Mouse (Mus musculus): ENCODE results near the gene Slc25a15. TPM values are rescaled to one million over a fixed set of nuclear protein-coding genes. Genes with fewer than 3 reads are reported as not detected.
A peak's percentile ranks its signal among the peaks of the same experiment; 100 is the strongest.

Gene Slc25a15
- polyA plus RNA-seq (2015; fragmentation: Nextera tagmentation; extraction: Ambion mirVana), result 19.1 and 20.6 TPM in 2 replicates

GRCm38 (mm10) chr8:22398142-22398951 lies at the start of gene Slc25a15:
Slc25a15 (minus strand) TSS chr8:22398597.
- Histone ChIP-seq H3K4me1 (peaks cover 14% of the 10 kb centered on the region), H3K27me3 (no peaks in the 10 kb centered on the region), H3K36me3 (no peaks in the 10 kb centered on the region), H3K4me3 (peak within 1 kb of the TSS; percentile 91), H3K4me2 (peak within 1 kb of the TSS; percentile 81), H3K9ac (peak within 1 kb of the TSS; percentile 75), H3K27ac (peak within 1 kb of the TSS; percentile 80), H3K9me3 (no peaks in the 10 kb centered on the region)
- WGBS, result under 1% methylated on average over 67 of the region's 77 CpGs
- peak; percentile 95 for ATAC-seq (ENCODE audit: borderline replicate concordance, extremely low read depth, low FRiP score, low TSS enrichment)

GRCm38 (mm10) chr8:22411971-22412370 lies 13.6 kb upstream of the Slc25a15 start:
- Histone ChIP-seq H3K4me3 (peak overlapping the region; percentile 83), H3K4me1 (peaks cover 7% of the 10 kb centered on the region), H3K9ac (peak overlapping the region; percentile 87), H3K27ac (no peak overlapping the region; the same call in 1 of the 2 replicates), H3K4me2 (peak overlapping the region; percentile 74), H3K9me3 (no peaks in the 10 kb centered on the region), H3K36me3 (peaks cover 3% of the 10 kb centered on the region; the same call in 1 of the 2 replicates), H3K27me3 (no peaks in the 10 kb centered on the region)
- ATAC-seq (ENCODE audit: borderline replicate concordance, extremely low read depth, low FRiP score, low TSS enrichment), result no peak
- 13% methylated on average over 8 of the region's 8 CpGs for WGBS

- peak; percentile 83; the same call in 1 of the 2 replicates for ATAC-seq (ENCODE audit: borderline replicate concordance, extremely low read depth, low FRiP score, low TSS enrichment)
- Histone ChIP-seq H3K4me2 (peak within 1 kb of the TSS; percentile 74), H3K36me3 (peaks cover under 1% of the 10 kb centered on the region; the same call in 1 of the 2 replicates), H3K9me3 (no peaks in the 10 kb centered on the region), H3K4me1 (peaks cover 7% of the 10 kb centered on the region), H3K4me3 (peak within 1 kb of the TSS; percentile 83), H3K27ac (peak within 1 kb of the TSS; percentile 71), H3K27me3 (no peaks in the 10 kb centered on the region), H3K9ac (peak within 1 kb of the TSS; percentile 87)
- WGBS, result under 1% methylated on average over 25 of the region's 25 CpGs
Observed at GRCm38 (mm10) chr8:22411282-22411702, 12.9 kb upstream of the Slc25a15 start, which contains the start of gene Mrps31. Mrps31 (plus strand) TSS chr8:22411361.

GRCm38 (mm10) chr8:22410688-22411281 lies 12.4 kb upstream of the Slc25a15 start:
- H3K27me3 ChIP-seq, result no peaks in the 10 kb centered on the region
- peak overlapping the region; percentile 51 for H3K9ac ChIP-seq
- H3K4me1 ChIP-seq, result peaks cover 7% of the 10 kb centered on the region
- WGBS, result 14% methylated on average over 16 of the region's 16 CpGs
- peak; percentile 35; the same call in 1 of the 2 replicates for ATAC-seq (ENCODE audit: borderline replicate concordance, extremely low read depth, low FRiP score, low TSS enrichment)
- H3K27ac ChIP-seq, result no peak overlapping the region
- H3K4me3 ChIP-seq, result peak overlapping the region; percentile 83
- H3K4me2 ChIP-seq, result peak overlapping the region; percentile 74
- no peaks in the 10 kb centered on the region; the same call in 1 of the 2 replicates for H3K36me3 ChIP-seq
- no peaks in the 10 kb centered on the region for H3K9me3 ChIP-seq

GRCm38 (mm10) chr8:22405733-22406132 lies 7.3 kb upstream of the Slc25a15 start:
- Histone ChIP-seq H3K9ac (no peak overlapping the region), H3K27ac (no peak overlapping the region), H3K4me3 (no peak overlapping the region), H3K4me1 (no peaks in the 10 kb centered on the region), H3K27me3 (no peaks in the 10 kb centered on the region), H3K4me2 (no peak overlapping the region), H3K9me3 (no peaks in the 10 kb centered on the region), H3K36me3 (no peaks in the 10 kb centered on the region)
- ATAC-seq (ENCODE audit: borderline replicate concordance, extremely low read depth, low FRiP score, low TSS enrichment), result no peak
- WGBS, result 70% methylated on average over 6 of the region's 6 CpGs

- Histone ChIP-seq H3K27me3 (no peaks in the 10 kb centered on the region), H3K9me3 (no peaks in the 10 kb centered on the region), H3K4me2 (no peak overlapping the region), H3K4me3 (no peak overlapping the region), H3K9ac (no peak overlapping the region), H3K36me3 (no peaks in the 10 kb centered on the region), H3K27ac (no peak overlapping the region), H3K4me1 (peaks cover 5% of the 10 kb centered on the region; the same call in 1 of the 2 replicates)
- WGBS, result 87% methylated on average over 2 of the region's 2 CpGs
- no peak for ATAC-seq (ENCODE audit: borderline replicate concordance, extremely low read depth, low FRiP score, low TSS enrichment)
Observed at GRCm38 (mm10) chr8:22403235-22403634, 4.8 kb upstream of the Slc25a15 start.

- 83% methylated on average over 4 of the region's 4 CpGs for WGBS
- Histone ChIP-seq H3K4me1 (peaks cover 14% of the 10 kb centered on the region), H3K36me3 (no peaks in the 10 kb centered on the region), H3K4me2 (no peak overlapping the region), H3K9ac (no peak overlapping the region), H3K27me3 (no peaks in the 10 kb centered on the region), H3K9me3 (no peaks in the 10 kb centered on the region), H3K4me3 (no peak overlapping the region), H3K27ac (no peak overlapping the region)
- ATAC-seq (ENCODE audit: borderline replicate concordance, extremely low read depth, low FRiP score, low TSS enrichment), result no peak
Observed at GRCm38 (mm10) chr8:22400593-22400992, 2.2 kb upstream of the Slc25a15 start.

GRCm38 (mm10) chr8:22399285-22399880 lies 986 bp upstream of the Slc25a15 start:
- no peaks in the 10 kb centered on the region for H3K36me3 ChIP-seq
- peak overlapping the region; percentile 79 for H3K27ac ChIP-seq
- H3K9me3 ChIP-seq, result no peaks in the 10 kb centered on the region
- H3K4me1 ChIP-seq, result peaks cover 14% of the 10 kb centered on the region
- H3K27me3 ChIP-seq, result no peaks in the 10 kb centered on the region
- peak overlapping the region; percentile 75 for H3K9ac ChIP-seq
- peak overlapping the region; percentile 81 for H3K4me2 ChIP-seq
- H3K4me3 ChIP-seq, result peak overlapping the region; percentile 91
- no peak for ATAC-seq (ENCODE audit: borderline replicate concordance, extremely low read depth, low FRiP score, low TSS enrichment)
- WGBS, result 79% methylated on average over 8 of the region's 8 CpGs

- H3K9me3 ChIP-seq, result no peaks in the 10 kb centered on the region
- peak overlapping the region; percentile 81 for H3K4me2 ChIP-seq
- H3K27me3 ChIP-seq, result no peaks in the 10 kb centered on the region
- peak overlapping the region; percentile 80 for H3K27ac ChIP-seq
- peak overlapping the region; percentile 91 for H3K4me3 ChIP-seq
- no peaks in the 10 kb centered on the region for H3K36me3 ChIP-seq
- no peak for ATAC-seq (ENCODE audit: borderline replicate concordance, extremely low read depth, low FRiP score, low TSS enrichment)
- peaks cover 14% of the 10 kb centered on the region for H3K4me1 ChIP-seq
- WGBS, result 1% methylated on average over 13 of the region's 13 CpGs
- peak overlapping the region; percentile 75 for H3K9ac ChIP-seq
Observed at GRCm38 (mm10) chr8:22397811-22398141, 621 bp downstream of the Slc25a15 start.

GRCm38 (mm10) chr8:22395256-22395655 lies 3.1 kb downstream of the Slc25a15 start:
- Histone ChIP-seq H3K9ac (no peak overlapping the region), H3K27ac (no peak overlapping the region), H3K36me3 (no peaks in the 10 kb centered on the region), H3K4me2 (no peak overlapping the region), H3K27me3 (no peaks in the 10 kb centered on the region), H3K4me3 (no peak overlapping the region), H3K9me3 (no peaks in the 10 kb centered on the region), H3K4me1 (peaks cover 14% of the 10 kb centered on the region)
- WGBS, result 91% methylated on average over 8 of the region's 8 CpGs
- ATAC-seq (ENCODE audit: borderline replicate concordance, extremely low read depth, low FRiP score, low TSS enrichment), result no peak

- Histone ChIP-seq H3K36me3 (peaks cover 3% of the 10 kb centered on the region), H3K9me3 (no peaks in the 10 kb centered on the region), H3K4me1 (peaks cover 14% of the 10 kb centered on the region), H3K4me2 (no peak overlapping the region), H3K27me3 (no peaks in the 10 kb centered on the region), H3K4me3 (no peak overlapping the region), H3K9ac (no peak overlapping the region), H3K27ac (no peak overlapping the region)
- WGBS, result 63% methylated on average over 4 of the region's 4 CpGs
- ATAC-seq (ENCODE audit: borderline replicate concordance, extremely low read depth, low FRiP score, low TSS enrichment), result no peak
Observed at GRCm38 (mm10) chr8:22394471-22394870, 3.9 kb downstream of the Slc25a15 start.

All from lung, embryonic 15.5 days (tissue).